Mouse (Mus musculus) yolk sac, embryonic 10.5 days (tissue): ENCODE data around the gene Smpx.

ENCODE experiments used
- DNase-seq: peaks from one replicate; pipeline ENCODE4 v3.0.0-alpha.2; 2017; ENCODE audit warnings: low spot score

Gene Smpx

DNA sequence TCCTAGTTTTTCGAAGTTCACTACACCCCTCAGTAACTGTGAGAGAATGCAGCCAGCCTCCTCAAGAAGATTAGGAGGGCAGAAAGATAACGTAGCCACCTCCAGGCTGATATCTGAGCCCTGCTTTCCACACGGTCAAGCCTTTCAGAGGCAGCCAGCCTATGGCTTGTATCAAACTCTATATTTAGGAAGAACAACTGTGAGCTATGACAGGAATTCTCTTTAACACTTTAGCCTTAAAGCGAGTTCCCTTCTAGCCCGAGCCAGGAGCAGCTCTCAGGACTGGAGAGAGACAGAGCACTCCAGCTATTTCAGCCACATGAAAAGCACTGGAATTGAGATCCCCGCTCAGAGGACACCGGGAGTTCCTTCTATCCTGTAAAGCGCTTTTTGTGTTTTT, at the start of gene Smpx:
Gene Smpx (plus strand): TSS at position 49 of the 400 bp plus-strand sequence.
- DNase-seq: no peak

DNA sequence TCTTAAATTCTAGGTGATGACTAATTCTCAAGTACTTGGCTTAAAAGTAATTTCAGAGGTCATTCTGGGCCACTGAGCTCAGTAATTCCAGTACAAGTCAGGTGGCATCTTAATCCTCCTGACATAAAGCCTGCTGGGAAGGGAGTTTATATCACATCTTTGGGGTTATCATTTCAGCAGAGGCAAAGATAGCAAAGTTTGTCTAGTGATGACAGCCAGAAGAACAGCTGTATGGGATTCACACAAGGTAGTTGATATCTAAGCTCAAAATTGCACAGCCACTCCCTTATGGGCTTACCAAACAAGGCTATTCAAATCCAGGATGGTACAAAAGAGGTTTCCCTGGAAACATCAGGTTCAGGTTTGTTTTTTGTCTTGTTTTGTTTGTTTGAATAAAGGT, 43.7 kb upstream of the Smpx start:
- DNase-seq: no peak

DNA sequence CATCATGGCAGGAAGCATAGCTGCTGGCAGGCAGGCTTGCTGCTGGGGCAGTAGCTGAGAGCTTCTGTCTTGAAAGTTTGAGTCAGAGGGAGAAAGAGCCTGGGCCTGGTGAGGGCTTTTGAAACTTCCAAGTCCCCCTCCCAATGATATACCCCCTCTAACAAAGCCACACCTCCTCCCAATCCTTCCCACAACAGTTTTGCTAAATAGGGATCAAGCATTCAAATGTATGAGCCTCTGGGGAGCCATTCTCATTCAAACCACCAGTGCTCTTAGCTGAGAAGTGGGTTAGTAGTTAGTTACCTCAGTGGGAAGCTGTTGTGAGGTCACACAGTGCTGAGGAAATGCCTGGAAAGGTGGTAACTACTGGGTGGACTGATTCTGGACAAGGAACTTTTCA, 41.4 kb upstream of the Smpx start:
- no peak for DNase-seq

DNA sequence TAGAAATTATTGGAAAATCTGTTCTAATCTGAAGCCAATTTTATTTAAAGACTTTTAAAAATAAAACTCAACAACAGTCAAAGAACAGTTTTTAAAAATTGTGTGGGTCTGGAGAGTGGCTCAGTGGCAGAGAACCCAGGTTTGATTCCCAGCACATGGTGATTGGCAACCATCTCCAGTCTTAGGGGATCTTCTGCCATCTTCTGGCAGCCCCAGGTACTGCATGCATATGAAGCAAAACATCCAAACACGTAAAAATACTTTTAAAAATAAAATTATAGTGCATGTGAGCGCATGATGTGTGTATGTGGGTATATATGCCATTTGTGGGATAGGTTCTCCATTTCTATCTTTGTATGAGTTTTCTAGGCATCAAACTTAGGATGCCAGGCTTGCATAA, 26.9 kb upstream of the Smpx start:
- no peak for DNase-seq

DNA sequence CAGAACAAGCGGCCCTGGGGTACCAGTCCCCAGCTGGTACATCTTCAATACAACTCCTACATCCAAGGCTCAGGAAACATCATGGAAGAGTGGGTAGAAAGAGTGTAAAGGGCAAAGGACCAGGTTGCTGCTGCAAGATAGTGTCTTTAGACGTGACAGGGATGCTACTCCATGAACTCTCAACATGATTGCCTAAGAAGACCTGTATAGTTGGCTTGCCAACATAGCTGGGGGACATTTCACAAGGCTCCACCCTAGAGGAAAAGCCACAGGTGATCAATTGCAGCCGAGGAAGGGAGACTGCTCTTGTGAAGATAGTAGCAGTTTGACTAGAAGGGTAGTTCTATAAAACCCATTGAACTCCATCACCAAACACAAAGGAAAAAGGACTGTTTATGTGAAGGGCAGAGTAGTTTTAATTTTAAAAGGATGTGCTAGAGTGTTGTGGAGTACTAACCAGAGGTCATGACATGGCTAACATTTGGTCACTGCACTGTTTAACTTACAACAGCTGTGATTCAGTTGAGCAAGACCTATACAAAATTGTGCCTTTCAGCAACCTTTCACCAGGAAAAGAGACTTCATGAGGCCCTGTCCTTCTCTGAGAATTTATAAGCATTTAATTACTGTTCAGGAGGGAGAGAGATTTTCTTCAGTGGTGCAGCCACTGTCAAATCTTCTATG, 23.9 kb upstream of the Smpx start:
- no peak for DNase-seq

DNA sequence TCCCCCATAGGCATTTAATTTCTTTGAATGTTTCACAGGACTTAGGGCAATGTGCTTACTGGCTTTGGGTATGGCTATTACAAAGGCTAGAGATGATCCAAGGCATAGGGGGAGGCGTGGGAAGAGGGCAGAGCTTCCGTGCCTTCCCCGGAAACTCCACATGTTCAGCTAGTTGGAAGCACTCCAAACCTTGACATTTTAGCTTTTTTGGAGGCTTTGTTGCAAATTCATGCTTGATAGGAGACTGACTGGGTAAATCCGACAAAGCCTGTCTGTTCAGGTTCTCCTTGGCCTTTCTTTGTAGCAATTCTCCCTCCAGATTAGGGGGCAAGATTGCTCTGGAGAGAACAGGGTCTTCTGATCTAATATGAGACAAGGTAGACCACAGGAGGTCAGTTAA, 7.5 kb upstream of the Smpx start:
- DNase-seq: no peak

DNA sequence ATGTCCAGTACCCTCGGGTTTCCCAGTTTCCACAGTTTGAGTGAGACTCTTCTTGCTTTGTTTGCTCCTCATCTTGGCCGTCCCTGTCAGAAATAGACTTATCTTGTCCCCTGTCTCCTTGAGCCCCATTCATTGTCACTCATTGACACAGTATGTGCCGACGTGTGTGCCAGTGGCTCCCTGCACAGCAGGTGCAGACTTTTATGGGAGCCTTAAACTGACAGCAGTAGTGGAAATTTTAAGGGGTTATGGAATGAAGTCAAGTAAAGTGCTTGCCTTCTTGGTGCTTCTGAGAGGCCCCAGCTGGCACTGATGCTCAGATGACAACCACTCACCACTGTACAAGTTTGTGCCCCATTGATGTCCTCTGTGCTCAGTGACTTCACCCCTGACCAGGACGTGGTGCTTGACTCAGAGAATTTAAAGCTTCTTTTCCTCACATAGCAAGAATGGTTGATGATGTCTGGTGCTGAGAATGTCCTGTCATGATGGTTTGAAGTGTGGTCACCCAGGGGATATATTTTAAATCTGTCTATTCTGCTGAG, 1.0 kb upstream of the Smpx start:
- DNase-seq: no peak

DNA sequence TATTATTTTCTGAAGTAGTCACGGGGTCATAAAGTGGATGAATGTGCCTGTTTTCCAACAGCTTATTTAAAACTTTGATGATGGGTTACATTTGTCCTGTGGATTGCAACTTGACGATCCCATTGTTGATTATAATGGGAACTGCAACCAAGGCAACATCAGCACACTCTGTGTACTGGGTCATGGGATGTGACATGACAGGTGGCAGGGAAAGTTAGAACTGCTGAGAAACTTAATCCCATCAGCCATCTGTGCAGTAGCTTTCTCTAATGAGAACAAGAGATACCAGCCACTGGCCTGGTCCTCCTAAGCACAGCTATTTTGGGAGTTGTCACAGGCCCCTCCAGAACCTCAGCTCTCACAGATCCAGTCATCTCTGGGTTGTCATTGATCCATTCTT, 8.5 kb downstream of the Smpx start:
- DNase-seq: no peak

DNA sequence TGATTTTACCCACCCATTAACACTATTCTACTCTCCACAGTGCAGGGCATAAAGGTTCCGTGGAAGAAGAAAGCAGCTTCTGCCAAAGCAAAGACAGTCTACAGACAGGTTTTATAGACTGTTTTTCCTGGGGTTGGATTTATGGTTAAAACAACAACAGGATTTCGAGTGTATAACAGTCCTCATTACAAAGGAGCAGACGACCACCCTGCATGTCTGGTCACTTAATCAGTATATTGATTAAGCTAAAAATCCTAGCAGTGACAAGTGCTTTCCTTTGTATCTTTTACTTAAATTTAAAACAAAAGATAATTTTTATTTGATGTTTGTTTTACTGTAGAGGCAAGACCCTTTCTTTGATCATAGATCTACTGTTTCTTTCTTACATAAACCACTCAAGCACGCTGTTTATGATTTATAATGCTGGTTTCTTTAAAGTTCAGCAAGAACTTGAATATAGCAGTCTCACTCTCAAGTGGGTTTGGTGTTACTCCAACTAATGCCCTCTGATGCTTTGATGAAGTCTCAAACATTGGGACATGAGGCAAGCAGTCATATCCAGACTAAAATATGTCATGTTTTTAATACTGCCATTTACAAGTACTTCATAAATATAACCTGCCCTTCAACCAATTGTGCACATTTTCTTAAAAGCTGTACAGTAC, 10.0 kb downstream of the Smpx start:
- no peak for DNase-seq

DNA sequence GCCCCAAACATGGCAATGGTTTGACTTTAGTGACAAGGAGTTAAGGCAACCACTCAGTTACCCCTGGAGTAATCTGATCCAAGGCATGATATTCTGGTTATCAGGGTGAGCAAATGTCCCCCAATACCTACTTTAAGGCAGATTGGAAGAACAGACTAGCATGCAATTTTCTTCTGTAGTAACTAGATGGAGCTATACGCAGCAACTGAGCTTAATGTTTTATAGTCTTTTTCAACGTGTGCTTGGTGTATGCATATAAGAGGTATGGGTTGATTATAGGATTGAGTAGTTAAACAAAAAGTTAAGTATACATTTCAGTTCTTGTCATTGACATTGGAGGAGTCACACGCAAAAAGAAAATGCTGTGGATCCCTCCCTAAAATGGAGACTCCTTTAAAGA, 21.2 kb downstream of the Smpx start:
- DNase-seq: no peak

DNA sequence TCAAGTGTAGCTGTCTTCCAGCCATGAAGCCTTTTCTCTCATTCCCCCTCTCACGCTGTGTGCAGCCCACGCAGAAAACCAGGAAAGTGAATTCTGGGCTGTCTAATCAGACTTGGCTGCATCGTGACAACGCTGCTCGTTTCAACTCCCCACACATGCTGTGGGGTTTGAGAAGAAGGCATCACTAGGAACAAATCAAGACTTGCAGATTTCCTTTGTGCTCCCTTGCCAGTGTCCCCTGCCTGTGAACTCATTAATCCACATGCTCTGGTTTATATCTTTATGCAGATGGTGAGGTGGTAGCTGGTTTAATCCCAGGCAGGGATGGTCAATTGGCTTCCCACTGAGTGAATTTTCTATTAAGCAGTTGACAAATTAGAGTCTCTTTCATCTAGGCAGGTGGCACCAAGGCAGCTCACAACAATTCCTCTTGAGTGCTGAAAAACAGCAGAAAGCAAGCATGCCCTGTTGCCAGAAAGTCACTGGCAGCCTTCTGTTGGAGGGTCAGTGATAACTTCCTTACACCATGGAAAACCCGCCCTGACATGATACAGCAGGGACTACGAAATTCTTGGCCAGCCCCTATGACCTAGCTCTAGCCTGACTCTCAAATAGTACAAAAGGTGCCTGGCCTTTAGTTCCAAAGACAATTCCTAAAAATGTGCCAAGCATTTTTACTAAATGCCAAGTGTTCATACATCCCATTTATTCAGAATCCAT, 32.1 kb downstream of the Smpx start:
- no peak for DNase-seq

DNA sequence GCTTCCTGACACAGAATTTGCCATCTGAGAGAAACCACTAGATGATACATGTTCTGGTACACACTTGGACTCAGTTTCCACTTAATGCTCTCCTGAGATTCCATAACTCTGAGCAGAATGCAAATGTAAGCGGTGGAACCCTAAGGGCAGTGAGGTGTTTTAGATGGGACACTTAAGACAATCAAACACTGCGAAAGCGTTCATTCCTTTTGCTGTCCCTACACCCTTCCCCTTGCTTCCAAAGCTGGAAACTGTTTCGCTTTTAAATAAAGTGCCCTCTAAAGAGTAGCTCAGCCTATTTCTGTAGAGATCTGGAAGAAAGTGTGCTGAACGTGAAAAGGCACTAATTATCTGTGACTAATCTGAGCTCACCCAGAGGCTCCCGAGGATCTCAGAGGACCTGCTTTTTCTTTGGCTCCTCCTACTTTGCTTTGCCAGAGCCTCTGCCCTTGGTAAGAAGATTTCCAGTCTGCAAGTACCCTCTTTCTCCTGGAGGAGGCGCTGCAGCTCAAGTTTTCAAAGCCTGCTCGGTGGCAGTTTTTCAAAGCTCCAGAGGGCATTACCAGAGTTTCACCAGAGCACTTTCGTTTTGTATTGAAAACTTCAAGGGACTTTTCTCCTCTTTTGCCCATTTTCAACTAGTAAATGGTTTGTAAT, 33.1 kb downstream of the Smpx start:
- peak; percentile 47 for DNase-seq

DNA sequence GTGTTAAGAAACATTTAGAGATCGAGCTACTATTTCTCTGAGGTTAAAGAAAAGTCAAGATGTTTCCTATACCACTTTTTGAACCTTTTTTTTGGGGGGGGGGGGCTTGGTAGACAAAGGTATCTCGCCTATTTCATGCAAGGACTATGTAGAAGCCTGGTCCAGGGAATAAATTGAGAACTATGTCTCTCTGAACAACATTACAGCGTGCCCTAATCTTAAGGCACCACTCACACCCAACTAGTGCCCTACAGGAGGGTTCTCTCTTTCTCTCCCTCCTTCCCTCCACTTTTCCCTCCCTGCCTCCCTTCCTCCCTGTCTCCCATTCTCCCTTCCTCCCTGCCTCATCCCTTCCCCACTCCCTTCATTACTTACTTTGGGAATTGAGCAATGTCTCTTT, 33.6 kb downstream of the Smpx start:
- no peak for DNase-seq

DNA sequence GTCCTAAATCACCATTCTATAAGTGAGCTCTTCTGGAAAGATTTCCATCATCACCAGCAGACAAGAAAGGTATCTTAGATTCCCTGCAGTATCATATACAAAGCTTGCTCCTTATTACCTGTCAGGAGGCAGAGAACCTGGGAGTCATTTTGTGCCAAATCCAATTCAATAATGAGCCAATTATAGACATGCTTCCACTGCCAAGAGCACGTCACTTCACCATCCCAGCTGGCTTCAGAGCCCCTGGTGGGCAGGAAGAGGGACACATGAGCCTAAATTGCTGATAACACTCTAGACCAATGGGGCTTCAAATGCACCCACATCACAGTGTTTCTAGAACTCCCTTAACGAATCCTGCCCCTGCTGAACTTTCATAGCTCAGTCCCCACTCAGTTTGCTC, 35.1 kb downstream of the Smpx start:
- no peak for DNase-seq

DNA sequence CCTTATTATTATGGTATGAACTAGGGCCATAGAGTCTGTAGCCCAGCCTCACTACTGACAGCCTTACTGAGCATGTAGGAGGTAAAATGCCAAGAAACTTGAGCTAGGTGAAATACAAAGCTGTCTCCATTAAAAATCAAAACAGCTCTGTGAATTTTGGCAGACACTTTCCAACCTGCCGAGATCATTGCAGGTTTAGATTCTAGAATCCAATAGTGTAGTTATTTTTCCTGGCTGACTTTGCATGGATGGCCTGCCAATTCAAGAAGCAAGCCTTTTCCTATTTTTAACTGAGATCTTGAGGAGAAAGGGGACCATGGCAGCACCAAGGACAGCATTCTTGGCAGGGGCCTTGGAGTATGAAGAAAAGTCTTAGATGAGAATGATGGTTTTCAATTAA, 35.6 kb downstream of the Smpx start:
- DNase-seq: no peak

DNA sequence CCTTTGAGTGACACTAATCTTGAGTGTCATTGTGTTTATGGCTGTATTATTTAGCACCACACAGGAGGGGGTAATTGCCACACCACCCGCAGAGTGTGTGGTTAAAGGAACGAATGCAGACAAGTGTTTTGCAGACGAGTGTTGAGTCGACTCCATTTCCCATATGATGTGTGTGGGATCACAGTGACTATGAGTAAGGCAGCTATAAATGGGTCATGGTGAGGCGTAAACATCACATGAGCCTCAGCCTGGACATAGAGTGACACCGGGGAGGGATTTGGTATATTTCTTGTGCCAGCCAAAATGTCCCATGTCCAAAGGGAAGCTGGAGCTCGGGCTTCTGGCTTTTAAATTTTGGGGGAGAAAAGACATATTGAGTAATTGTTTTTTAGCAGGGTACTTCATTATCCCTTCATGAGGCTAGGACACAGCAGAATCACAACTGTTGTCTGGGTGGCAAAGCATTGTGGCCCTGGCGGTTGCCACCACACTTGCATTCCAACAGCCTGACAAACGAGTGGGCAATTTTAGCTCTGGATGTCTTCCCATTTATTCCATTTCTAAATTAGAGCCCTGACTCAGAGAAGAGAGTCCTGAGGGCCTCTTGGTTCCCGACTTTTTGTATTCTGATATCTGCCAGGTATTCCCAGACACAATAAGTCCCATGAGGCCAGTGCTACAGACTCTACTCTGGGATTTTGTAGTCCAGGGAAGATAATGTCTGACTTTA, 49.3 kb downstream of the Smpx start:
- no peak for DNase-seq

DNA sequence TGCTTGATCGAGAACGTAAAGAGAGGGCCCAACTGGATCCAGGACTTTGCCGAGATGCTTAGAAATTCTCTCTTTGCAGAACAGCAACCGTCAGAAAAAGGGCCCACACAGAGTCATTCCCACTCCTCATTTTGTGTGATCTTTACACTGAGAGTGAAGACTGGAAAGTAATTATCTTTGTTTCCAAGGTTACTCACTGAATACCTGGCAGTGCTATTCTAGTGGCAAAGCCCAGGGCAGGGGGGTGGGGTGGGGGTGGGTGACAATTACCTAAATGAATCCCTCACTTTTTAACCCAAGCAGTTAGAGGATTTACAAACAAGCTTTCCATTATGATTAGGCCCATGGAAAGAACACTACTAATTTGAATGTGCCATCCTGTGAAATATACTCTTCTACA, 55.8 kb downstream of the Smpx start:
- DNase-seq: no peak

DNA sequence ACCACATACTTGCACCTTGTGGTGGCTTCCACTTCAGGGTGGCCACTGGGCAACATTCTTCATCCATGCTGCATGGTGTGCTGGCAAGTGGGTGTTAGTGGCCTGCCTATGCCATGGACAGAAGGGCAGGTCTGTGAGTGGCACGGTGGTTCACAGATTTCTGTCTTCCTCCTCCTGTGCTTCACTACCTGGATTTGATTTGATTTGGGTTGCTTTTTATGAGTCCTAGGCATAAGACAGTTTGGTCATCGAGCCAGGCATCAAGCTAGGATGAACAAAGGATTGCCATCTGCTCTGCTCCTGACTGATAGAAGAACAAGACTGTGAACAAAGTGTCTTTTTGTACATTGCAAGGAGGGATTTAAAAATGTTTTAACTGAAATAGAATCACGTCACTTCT, 63.8 kb downstream of the Smpx start:
- DNase-seq: no peak

DNA sequence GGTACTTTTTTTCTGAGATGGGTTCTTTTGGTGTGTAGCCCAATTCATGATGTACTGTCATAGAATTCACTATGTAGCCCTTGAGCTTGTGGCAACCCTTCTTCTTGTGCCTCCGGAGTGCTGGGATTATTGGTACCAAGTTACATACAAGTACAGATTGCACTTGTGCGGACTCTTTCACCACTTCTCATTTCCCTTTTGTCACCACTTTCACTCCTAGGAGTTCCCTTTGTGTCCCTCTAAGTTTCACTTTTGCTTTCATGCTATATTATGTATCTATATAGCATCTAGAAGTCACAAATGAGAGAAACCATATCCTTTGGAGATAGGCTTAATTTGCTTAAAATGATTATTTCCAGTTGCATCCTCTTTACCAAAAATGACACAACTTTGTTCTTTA, 103.0 kb downstream of the Smpx start:
- no peak for DNase-seq
